8 mouse cellular contexts compared by ENCODE assay signal in the genomic region with DNA sequence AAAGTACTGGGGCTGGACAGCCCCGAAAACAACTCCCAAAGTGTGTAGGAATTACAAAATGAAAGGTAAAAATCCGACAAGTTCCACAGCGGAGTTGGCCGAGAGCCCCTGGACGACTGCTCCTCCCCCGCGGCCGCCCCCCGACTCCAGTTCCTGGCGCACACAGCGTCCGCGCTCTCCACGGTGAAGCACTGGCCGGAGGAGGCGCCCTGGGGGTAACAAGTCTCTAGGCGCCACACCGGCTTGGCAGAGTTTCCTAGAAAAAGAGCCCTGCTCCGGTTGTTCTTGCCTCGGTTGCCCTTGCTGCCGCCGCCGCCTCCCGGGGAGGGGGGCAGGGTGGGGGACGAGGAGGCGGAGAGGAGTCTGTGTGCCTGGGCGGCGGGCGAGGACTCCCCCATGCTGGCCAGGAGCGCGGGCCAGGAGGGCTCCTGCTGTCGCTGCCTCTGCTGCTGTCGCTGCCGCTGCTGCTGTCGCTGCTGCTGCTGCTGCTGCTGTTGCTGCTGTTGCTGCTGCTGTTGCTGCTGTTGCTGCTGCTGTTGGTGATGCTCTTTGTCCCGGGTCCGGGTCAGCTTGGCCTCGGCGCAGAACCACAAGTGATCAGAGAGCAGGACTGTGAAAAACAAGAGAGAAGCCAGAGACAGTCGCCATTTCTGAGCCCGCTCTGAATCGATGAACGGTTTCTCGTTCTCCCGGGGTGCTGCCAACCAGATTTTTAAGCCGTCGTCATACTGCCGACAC. TPM values are rescaled to one million over a fixed set of nuclear protein-coding genes. Genes with fewer than 3 reads are reported as not detected.
DNase-seq lines count a peak whose midpoint lies in the region; ATAC-seq and TF ChIP-seq lines count a peak whose summit lies in the region.

No protein-coding gene starts in this region.

- H3K36me3 ChIP-seq in kidney, postnatal 0 days (ENCODE audit: insufficient read depth, low read length): no peaks in the 10 kb centered on the region
- no peaks in the 10 kb centered on the region for H3K36me3 ChIP-seq in neural tube, embryonic 11.5 days (ENCODE audit: control insufficient read depth, insufficient read depth, low read length)

- H3K4me1 ChIP-seq in kidney, postnatal 0 days (replicated peaks; ENCODE audit: insufficient read depth, low read length): peaks cover 13% of the 10 kb centered on the region; the same call in 1 of the 2 replicates
- no peaks in the 10 kb centered on the region for H3K4me1 ChIP-seq in neural tube, embryonic 11.5 days (ENCODE audit: control insufficient read depth, insufficient read depth, low read length)

- H3K27ac ChIP-seq in kidney, postnatal 0 days: no peak overlapping the region
- H3K27ac ChIP-seq in left cerebral cortex, adult 2 months: peak overlapping the region; percentile 94
- H3K27ac ChIP-seq in neural tube, embryonic 11.5 days (ENCODE audit: low read depth, low read length): peak overlapping the region; percentile 41; the same call in 1 of the 2 replicates

- peaks cover 25% of the 10 kb centered on the region for H3K27me3 ChIP-seq in kidney, postnatal 0 days (ENCODE audit: insufficient read depth, low read length)
- H3K27me3 ChIP-seq in neural tube, embryonic 11.5 days (ENCODE audit: control insufficient read depth, insufficient read depth, low read length): peaks cover 14% of the 10 kb centered on the region; the same call in 1 of the 2 replicates

- peak overlapping the region; percentile 43 for H3K4me3 ChIP-seq in kidney, postnatal 0 days (replicated peaks; ENCODE audit: low read depth, low read length)
- peak overlapping the region; percentile 78 for H3K4me3 ChIP-seq in left cerebral cortex, adult 2 months
- H3K4me3 ChIP-seq in neural tube, embryonic 11.5 days (ENCODE audit: low read depth, low read length): peak overlapping the region; percentile 66

- WGBS in kidney, postnatal 0 days: under 1% methylated on average over 46 of the region's 48 CpGs
- under 1% methylated on average over 48 of the region's 48 CpGs for WGBS in neural tube, embryonic 11.5 days

- no peak overlapping the region for H3K9ac ChIP-seq in kidney, postnatal 0 days (ENCODE audit: low read depth, low read length)
- peak overlapping the region; percentile 65 for H3K9ac ChIP-seq in neural tube, embryonic 11.5 days (ENCODE audit: low read length)

- ATAC-seq in kidney, postnatal 0 days (replicated peaks; ENCODE audit: low FRiP score, low read depth): no peak
- peak; percentile 39; the same call in 1 of the 2 replicates for ATAC-seq in neural tube, embryonic 11.5 days (ENCODE audit: insufficient read depth, low FRiP score, low TSS enrichment)
- ATAC-seq in activated CD4-positive, CD25-positive, alpha-beta regulatory T cell, adult 4 months: no peak

- peak; percentile 9 for DNase-seq in kidney, postnatal 0 days (ENCODE audit: low spot score)
- DNase-seq in kidney, adult 9 months: no peak
- DNase-seq in cerebellum, adult 8-10 months: peak; percentile 49
- peak; percentile 7 to 54 for DNase-seq in frontal cortex, adult 2 months (ENCODE audit: extremely low spot score in 1 of 2, low spot score in 1 of 2)
- peak; percentile 51 to 56 for DNase-seq in left cerebral cortex, adult 2 months (ENCODE audit: extremely low spot score in 1 of 2, low spot score in 2 of 2)
- DNase-seq in neural tube, embryonic 11.5 days (ENCODE audit: low spot score): peak; percentile 60
- DNase-seq in lung, postnatal 36 days: no peak

- no peak for TF ChIP-seq CTCF in kidney, postnatal 0 days (IDR thresholded peaks at IDR 0.05; ENCODE audit: low read depth)
- TF ChIP-seq CTCF in left cerebral cortex, adult 2 months (IDR thresholded peaks at IDR 0.05): no peak; the same call in 1 of the 2 replicates

- H3K4me2 ChIP-seq in kidney, postnatal 0 days (ENCODE audit: low read length): peak overlapping the region; percentile 68
- H3K4me2 ChIP-seq in neural tube, embryonic 11.5 days (ENCODE audit: low read depth): peak overlapping the region; percentile 86

- no peaks in the 10 kb centered on the region for H3K9me3 ChIP-seq in kidney, postnatal 0 days (replicated peaks; ENCODE audit: low read length)
- no peaks in the 10 kb centered on the region for H3K9me3 ChIP-seq in neural tube, embryonic 11.5 days (ENCODE audit: control insufficient read depth, low read length)

- intact Hi-C loops in left cerebral cortex, adult 2 months (cut with DNase I): loop anchor here (2.0 to 5.0 kb wide), 4 partner anchors 63 to 538 kb away; no protein-coding TSS in a partner anchor

RNA-seq across cellular contexts. Expression of gene Fam155a, which starts 0.5 kb away (rescaled TPM):
- 0.13 and 0.14 TPM in 2 replicates for polyA plus RNA-seq in kidney, postnatal 0 days (2015; fragmentation: Nextera tagmentation; extraction: Ambion mirVana)
- polyA plus RNA-seq in frontal cortex, adult 2 months (2012; rRNA removed): 67.5 and 73.1 TPM in 2 replicates
- 100 to 1,000 TPM; 118 to 119 TPM for total RNA-seq in left cerebral cortex, adult 2 months (2021)
- polyA plus RNA-seq in neural tube, embryonic 11.5 days (2014; fragmentation: Nextera tagmentation; extraction: Ambion mirVana): 4.1 and 6.6 TPM in 2 replicates
- polyA plus RNA-seq in activated CD4-positive, CD25-positive, alpha-beta regulatory T cell, adult 4 months (2017; shearing (Covaris generic)): under 1 TPM in 1 of 2 experiments, not detected in 1; 0.30 TPM

Comparison
In these comparisons a context has a peak if more than half of its experiments do, and no peak if none do; other contexts are left out.
1. DNase-seq: peak in kidney, postnatal 0 days (single experiment), cerebellum, adult 8-10 months (single experiment), frontal cortex, adult 2 months (2 of 2), left cerebral cortex, adult 2 months (2 of 2) and neural tube, embryonic 11.5 days (single experiment); none in kidney, adult 9 months (single experiment) and lung, postnatal 36 days (single experiment).
2. Peak in every context shown above with its lines, with median percentiles within 50 percentile points of each other: H3K4me3 ChIP-seq.